Mouse (Mus musculus) gonadal fat pad, adult 2 months (tissue): ENCODE results near the gene Agbl3. TPM values are rescaled to one million over a fixed set of nuclear protein-coding genes. Genes with fewer than 3 reads are reported as not detected.

Experiments used
- DNase-seq: peaks from one replicate; pipeline ENCODE4 v3.0.0-alpha.2; 2012; ENCODE audit warnings: low read depth
- polyA plus RNA-seq: library from polyadenylated mRNA; depleted of rRNA; stranded (reverse); fragments of >200 nt; gene quantifications from 2 replicates; pipeline ENCODE4 v1.2.3, GENCODE M21; 2012

Agbl3 gene
- polyA plus RNA-seq, 1 experiment: 9.4 TPM

DNA sequence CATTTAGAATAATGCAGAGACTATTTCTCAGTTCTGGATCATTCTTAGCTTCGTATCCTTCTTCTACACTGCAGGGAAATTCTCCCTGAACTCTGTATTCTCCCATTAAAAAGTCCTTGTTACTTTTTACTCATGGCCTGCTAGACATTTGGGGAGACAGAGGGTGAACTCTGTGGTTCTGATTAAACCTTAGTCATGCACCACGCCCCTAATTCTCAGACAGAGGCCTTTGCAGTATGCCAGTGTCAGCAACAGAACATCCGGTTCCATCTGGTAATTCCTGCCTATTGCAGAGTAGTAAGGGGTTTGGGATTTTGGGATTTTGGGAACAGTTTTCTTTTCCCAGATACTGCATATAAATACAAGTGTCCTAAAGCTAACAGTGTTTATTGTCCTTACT, 16.6 kb downstream of the Agbl3 start:
- no peak for DNase-seq

DNA sequence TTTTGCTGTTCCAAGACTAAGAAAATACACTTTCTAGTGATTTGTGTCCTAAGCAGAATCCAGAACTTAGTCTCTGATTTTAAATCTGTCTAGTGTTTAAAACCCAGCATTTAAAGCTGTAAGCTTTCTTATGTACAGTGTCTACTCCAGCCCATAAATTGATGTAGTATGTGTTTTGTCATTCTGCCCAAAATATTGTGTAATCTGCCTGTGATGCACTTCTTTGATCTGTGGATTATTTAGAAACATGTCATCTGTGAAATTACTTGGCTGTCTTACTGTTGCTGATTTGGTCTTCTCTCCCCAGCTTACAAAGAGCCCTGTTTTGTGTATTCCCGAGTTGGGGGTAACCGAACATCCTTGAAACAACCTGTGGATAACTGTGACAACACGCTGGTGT, 17.7 kb downstream of the Agbl3 start:
- no peak for DNase-seq

DNA sequence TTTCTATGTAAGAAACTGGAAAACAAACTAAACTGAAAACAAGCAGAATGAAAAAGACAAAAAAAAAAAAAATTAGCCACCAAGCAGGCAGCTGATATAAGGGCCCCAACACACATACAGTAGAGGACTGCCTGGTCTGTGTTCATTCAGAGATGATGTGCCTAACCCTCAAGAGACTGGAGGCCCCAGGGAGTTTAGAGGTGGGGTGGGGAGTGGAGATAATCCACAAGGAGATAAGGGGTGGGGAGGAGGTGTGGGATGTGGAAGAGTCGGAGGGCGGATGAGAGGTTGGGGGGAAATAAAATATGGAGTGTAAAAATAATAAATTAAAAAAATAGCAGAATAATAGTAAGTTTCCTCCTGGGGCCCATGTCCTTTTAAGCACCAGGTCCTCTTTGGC, 25.4 kb downstream of the Agbl3 start:
- no peak for DNase-seq

DNA sequence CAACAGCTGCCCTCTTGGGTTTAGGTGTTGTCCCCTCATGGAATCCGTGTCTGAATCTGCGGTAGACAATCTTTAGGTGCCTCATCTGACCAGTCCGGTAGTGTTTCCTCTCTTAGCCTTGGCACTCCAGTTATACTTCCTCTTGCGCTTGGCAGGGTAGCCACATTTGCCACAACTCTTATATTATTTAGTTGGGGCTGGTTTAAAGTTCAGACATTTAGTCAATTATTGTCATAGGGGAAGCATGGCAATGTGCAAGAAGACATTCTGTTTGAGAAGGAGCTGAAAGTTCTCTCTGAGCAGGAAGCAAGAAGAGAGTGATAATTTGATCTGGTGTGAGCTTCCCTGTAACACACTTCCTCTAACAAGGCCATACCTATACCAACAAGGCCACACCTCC, 30.4 kb downstream of the Agbl3 start:
- no peak for DNase-seq

DNA sequence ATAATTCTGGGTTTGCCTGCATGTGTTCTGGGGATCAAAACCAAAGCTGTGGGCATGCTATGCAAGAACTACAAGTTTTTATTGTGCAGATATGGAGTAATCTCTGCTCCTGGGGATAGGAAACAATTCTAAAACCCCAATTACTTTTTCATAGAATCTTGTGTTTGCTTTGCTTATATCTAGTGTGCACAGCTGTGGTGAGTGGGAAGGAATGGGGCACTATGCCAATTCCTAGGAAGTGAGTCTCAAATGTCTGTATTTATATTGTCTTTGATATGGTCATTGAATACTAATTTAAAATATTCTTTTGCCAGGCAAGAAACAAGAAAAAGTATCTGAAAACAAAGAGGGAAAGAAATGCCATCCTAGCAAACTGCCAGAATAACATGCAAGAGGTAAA, 44.2 kb downstream of the Agbl3 start:
- no peak for DNase-seq

DNA sequence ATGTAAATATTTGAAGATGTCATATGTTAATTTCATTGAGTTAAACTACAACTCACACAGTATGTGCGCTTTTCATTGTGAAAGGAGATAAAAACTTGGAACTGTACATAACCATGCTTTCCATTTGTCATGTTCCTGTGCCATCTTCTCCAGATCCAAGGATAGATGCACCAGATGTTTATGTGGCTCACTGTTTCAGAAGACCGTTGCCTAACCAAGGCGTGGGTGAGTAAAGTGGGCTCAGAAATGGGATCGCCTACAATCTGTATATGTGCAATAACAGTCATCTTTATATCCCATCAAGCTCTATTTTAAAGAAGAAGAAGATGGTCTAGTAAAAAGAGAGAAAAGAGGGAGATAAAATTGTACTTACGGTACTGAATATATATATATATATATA, 52.1 kb downstream of the Agbl3 start:
- no peak for DNase-seq

DNA sequence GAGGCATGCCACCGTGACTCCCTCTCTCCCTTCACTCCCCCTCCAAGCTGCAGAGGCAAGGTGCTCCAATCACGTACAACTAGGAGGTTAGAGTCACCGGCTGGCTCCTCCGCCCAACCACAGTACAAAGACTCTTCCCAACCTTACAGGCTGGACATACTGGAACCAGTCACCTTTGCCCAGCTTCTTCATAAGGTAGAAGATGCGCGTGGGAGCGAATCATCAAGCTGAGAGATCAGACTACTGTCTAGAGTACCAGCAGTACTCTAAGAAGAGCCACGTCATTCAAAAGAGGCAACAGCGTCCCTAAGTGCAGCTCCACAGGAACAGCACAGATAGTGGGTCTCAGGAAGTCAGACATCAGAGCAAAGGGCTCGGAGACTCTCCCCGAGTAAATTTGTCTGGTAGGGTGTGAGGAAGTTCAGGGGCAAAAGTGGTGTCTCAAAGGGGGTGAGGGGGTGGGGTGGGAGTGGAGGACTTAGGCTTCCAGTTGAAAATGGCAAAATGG, 81.4 kb downstream of the Agbl3 start:
- no peak for DNase-seq

DNA sequence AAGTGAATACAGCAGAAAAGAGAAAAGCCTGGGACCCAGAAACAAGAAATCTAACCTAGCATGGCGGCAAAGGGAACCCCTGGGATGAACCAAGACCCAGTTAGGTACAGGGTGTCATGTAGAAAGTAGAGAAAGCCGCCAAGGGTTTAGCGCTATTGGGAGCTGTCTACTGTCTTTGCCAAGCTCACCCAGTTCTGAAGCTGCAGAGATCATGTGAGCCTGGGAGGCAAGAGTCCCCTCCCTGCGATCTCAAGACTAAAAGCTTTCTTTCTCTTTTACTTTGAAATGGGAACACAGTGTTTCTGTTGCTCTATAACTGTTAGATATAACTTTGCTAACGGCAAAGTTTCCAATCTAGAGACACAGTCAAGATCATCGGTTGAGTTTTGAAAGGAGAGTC, 82.1 kb downstream of the Agbl3 start:
- DNase-seq: no peak

DNA sequence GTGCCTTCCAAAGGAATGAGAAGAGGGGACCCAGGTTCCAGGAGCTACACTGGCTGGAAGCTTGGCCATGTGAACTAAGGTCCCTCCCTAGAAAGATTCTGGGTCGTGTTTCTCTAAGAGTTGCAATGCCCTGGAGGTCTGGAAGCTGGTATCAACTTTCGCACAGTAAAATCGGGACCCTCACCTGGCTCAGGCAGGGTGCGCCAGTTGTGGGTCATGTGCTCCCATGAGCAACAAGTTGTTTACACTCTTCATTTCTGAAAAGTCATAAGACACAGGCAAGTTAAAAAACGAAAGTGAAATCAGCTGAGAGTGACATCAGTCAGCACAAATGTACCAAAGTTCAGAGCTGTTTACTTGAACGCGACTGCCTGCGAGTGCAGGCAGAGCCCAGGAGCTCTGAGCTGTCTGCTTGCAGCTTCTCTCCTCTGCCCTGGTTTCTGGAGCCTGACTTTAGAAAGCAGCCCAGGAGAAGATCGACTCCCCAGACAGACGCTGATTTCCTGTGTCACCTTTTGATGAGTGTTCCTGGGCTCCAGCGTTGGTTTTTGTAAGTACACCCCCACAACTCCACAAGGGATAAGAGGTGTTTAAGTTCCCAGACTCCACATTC, 82.7 kb downstream of the Agbl3 start, which contains the start of gene Tmem140:
TSS of gene Tmem140 (plus strand) at position 356 of the 613 bp plus-strand sequence.
- DNase-seq: no peak

DNA sequence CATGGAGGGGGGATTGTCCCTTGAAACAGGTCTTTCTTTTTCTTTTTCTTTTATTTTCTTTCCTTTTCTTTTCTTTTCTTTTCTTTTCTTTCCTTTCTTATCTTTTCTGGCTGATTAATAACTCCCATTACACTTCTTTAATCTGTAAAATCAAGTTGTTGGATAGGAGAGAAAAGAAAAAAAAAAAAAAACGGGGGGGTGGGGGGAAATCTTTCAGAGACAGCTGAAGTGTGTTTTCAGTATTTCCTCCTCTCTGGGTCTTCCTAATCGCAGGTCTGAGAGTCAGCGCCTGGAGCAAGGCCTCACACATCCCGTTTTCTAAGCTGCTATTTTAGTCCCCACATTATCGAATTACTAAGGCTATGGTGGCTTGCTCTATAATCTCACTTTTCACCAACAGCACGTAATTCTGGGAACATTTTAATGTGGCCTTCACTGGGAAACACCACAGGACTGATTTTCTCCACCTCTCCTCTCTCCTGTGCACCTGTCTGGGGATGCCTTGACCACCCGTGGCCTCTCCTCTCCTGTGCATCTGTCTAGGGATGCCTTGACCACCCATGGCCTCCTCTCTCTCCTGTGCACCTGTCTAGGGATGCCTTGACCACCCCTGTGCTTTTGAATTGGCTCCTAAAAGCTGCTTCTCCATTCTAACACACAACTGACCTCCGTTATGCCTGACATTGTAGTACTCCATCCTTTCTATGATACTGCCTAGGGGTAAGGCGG, 83.7 kb downstream of the Agbl3 start:
- DNase-seq: no peak

DNA sequence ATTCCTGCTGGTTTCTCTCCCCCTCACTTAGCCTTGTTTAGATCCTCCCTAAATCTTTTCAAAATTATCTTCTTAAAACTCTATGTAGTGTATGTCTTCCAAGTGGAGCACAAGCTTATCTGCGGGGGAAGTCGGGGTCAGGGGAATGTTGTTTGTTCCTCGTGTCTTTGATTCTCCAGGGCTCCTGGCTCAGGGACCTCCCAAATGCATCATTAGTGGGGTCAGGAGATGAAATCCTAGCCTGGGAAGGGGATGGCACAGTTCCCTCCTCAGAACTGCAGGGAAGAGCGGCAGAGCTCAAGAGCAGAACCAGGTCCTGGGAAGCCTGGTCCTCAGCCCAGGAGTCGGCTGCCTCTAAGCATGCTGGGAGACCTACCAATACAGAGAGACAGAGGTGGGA, 85.0 kb downstream of the Agbl3 start:
- DNase-seq: no peak

DNA sequence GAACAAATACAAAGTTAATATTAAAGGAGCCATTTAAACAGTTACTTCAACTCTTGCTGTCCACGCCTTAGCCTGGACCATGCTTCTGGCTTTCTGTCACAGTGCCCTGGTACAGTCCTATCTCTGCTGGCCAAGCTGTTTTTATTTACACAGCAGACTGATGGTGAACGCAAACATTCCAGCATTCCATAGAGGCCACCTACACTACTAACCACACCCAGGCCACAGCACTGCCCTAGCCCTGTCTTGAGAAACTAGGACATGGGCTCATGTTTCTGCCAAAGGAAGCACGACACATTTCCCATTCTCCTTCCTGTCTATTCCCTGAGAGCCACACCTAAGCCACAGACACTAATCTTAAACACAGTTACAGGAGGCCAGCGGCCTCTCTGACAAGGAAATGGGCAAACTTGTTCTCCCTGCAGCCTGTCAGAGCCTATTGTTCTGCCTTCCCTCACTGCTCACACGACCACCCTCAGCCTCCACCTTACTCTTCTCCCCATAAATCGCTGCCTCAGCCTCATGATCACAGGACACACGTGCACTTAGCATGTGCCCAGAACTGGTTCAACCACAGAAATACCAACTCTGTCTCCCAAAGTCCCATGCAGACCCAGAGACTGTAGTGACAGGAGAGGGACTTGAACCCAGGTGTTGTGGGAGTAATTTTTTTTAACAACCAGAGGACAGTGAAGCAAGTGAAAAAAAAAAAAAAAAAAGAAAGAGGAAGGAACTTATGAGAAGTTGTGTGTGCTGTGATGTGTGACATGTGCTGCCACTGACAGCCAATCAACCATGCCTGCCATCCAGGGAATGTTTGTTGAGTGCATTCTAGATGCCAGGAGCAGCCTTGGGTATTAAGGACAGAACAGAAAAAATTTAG, 85.7 kb downstream of the Agbl3 start:
- no peak for DNase-seq

DNA sequence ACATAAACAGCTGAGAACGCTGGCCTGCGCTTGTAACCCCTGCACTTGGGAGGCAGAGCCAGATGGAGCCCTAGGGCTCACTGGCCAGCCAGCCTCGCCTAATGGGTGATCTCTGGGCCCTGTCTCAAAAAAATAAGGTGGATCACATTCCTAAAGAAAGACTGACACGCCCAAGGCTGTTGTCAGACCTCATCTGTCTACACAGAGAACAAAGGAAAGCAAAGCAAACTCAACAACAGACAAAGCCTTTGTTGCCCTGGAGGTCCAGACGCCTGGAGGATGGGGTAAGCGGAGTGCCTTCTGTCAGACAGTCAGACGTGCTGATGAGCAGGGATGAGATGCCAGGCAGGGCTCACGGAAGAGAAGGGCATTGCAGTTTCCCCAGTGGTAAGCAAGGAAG, 86.6 kb downstream of the Agbl3 start:
- DNase-seq: no peak

DNA sequence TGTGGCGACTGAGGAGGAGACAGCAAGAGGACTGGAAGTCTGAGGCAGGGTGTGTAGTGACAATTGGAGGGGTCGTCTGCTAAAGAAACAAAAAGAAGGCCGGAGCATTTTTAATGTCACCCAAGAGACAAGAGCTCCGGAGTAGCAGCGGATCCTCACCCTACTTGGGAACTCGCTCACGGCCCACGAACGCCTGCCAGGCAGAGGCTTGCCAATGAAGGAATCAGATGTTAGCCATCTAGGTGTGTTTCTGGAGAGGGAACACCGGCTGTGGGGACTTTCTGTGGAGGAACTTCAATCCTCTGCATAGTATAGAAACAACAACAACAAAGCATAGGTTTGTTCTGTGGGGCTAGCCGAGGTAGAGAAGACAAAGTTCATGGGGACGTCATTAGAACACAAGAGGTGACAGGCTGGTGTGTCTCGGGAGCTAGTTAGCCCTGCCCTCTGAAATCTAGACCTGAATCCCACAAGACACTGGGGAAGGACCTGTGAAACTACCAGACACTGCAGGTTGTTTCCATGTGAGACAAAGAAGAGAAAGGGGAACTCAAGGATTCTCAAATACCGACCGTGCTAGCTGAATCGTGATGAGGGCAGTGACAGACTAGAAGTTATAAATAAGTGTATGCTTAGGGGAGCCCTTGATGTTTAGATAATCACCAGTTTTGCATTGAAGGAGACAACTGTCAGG, 87.2 kb downstream of the Agbl3 start:
- DNase-seq: no peak

DNA sequence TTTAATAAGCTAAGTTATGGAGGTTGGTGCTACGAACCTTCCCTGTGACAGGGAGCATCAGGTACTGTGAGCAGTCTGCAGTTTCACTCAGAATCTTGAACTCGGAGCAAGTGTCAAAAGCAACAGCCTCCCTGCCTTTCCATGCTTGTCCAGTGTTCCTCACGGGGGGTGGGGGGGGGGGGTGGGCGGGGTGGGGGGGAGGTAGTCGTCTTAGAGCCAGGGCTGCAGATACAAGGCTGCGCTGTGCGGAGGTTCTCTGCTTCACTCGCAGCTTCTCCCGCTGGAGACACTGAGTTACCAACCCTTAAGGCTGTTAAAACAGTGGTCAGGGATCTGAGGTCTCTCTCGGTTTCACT, 87.7 kb downstream of the Agbl3 start:
- no peak for DNase-seq

DNA sequence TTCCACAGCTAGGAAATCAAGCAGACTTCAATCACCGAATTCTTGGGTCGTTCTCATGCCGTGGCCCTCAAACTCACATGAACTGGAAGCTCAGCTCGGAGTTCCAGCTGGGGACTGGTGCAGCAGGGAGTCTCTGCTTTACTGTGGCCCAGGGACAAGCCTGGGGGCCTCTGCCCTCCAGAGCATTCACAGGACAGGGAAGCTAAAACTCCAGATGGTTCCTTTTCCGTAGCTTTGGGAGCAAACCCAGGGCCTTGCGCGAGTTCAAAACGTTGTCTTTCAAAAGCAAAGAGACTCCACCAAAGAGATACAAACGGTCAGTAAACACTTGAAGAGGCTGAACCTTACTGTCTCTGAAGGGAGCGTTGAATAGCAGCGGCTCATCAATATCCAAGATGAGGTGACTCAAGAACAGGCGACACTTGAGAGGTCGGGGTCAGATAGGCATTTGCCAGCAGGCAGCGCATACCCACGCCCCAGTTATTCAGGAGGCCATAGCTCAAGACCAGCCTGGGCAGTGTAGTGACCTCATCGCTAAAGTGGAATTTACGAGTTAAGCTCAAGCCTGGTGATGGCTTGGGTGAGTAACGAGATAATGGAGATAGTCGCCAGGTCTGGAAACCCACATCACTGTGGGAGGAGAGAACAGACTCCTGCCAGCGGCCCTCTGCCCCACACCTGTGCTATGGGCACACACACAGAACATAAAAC, 88.4 kb downstream of the Agbl3 start:
- no peak for DNase-seq

DNA sequence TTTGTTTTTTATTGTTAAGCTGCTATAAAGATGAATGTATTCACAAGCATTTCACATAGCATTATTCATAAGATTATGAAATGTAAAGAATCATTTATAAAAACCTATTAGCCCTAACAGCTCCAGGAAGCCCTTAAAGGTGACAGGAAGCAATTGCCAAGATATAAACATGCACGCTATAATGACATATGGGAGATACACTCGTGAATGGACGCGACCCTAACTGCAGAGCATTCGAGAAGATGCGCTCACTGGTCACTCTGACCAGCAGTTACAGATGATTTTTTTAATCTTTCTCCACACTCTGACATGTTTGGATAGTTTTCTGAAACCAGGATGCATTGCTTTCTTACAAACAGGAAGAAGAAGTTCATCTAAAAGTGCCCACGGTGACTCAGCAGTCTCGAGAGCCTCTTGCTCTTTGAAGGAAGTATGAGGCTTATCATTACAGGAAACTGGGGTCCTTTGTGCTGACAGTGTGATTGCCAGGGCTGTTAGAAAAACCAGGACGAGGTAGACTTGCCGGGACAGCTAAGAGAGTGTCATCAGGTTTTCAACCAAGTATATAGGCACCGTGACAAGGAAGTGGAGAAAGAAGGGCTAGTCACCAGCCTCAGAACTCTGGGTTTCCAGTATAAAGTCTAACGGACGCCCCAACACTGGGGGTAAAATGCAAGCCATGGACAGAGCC, 89.1 kb downstream of the Agbl3 start:
- no peak for DNase-seq

DNA sequence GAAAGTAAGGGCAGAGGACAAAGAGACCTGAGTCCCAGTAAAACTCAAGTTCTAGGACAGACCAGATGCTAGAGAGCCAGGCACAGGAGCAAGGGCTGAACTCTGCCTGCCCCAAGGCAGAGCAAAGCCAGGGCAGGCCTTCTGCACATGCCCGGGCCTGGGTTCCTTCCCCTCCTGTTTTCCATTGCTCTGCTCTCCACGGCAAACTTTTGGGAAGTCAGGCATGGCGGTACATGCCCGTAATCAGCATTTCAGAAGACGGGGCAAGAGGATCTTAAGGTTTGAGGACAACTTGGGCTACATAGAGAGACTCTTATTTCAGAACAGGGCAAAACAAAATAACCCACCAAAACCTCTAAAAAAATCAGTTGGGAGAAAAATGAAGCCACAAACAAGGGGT, 89.9 kb downstream of the Agbl3 start:
- no peak for DNase-seq

DNA sequence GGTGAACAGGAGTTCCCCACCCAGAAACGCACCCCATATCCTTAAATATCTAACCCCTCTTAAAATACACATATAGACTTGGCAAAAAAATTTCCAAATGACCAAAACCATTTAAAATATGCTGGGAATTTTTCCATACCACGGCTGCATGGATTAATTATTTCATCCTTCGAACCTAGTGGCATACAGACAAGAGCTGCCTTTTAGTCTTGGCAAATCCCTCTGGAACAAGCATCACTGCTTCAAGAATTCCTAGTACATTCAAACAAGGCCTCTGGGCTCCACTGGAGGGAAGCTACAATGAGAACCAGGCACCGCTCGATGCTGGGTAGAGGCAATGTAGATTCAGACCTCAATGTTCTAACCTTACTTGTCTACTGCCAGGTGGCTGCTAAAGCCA, 90.5 kb downstream of the Agbl3 start:
- no peak for DNase-seq

DNA sequence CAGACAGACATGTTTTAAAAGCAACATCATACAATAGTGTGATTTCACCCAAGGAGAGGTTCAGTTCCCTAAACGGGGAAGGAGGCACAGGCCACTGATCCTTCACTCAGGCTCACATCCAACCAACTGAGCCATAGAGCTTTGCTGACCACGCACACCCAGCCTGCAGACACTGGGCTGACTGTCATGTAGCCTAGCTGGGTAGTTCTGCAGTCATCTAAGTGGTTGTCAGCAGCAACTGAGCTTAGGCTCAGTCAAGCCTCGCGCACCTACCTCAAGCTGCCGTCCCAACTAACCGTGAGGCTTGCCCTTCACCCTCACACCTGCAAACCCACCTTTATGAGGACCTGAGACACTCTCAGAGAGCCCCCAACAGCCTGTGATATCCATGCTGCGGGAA, 91.7 kb downstream of the Agbl3 start:
- no peak for DNase-seq

DNA sequence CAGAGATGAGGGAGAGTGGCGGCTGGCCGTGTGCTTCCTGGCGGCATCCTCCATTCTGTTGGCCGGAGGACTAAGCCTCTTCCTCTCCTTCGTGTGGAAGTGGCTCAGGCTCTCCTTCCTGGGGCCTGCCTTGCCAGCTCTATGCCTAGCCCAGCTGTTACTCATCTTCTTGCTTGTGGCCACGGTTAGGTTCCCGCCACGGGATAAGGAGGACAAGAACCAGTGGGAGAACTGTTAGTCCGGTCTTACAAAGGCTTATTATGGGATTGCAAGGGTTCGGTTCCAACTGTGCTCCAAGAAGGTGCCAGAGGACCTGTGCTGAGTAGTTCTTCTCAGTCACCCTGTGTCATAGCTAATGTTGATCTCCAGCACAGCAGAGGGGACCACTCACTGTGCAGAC, 92.6 kb downstream of the Agbl3 start:
- no peak for DNase-seq
